Mouse (Mus musculus) hindbrain, embryonic 13.5 days (tissue): ENCODE results near the gene Stx12. TPM values are rescaled to one million over a fixed set of nuclear protein-coding genes. Genes with fewer than 3 reads are reported as not detected.

ENCODE experiments used
- ATAC-seq: fragments of 200-750 bp; cut with Nextera tagmentation; 2 replicates; pipeline ENCODE4 v1.8.0; 2017; ENCODE audit warnings: moderate TSS enrichment; ENCODE audit not compliant: low FRiP score
- H3K27ac ChIP-seq: fragments of 300-500 bp; sonication (generic); 2 replicates; pipeline ENCODE4 v1.5.1; 2015; ENCODE audit warnings: inconsistent platforms, mild to moderate bottlenecking, moderate library complexity
- H3K27me3 ChIP-seq: fragments of 300-500 bp; sonication (generic); 2 replicates; pipeline ENCODE4 v1.6.1; 2015; ENCODE audit warnings: mild to moderate bottlenecking, inconsistent platforms
- H3K36me3 ChIP-seq: fragments of 300-500 bp; sonication (generic); 2 replicates; pipeline ENCODE4 v1.6.1; 2015; ENCODE audit warnings: mild to moderate bottlenecking, inconsistent platforms
- H3K4me1 ChIP-seq: fragments of 300-500 bp; sonication (generic); replicated peaks from 2 replicates; pipeline ENCODE4 v1.6.1; 2015; ENCODE audit warnings: inconsistent platforms
- H3K4me2 ChIP-seq: fragments of 300-500 bp; sonication (generic); 2 replicates; pipeline ENCODE4 v1.6.1; 2015; ENCODE audit warnings: inconsistent platforms, mild to moderate bottlenecking, moderate library complexity
- H3K4me3 ChIP-seq: fragments of 300-500 bp; sonication (generic); 2 replicates; pipeline ENCODE4 v1.5.1; 2015; ENCODE audit warnings: mild to moderate bottlenecking, inconsistent platforms
- H3K9ac ChIP-seq: fragments of 300-500 bp; sonication (generic); 2 replicates; pipeline ENCODE4 v1.6.1; 2015; ENCODE audit warnings: mild to moderate bottlenecking, inconsistent platforms
- H3K9me3 ChIP-seq: fragments of 300-500 bp; sonication (generic); 2 replicates; pipeline ENCODE4 v1.6.1; 2016; ENCODE audit warnings: inconsistent platforms
- WGBS: fragments of 180-500 bp; shearing (Covaris S2); methylation state at CpG from one replicate; pipeline ENCODE4 v1.1.7; 2015; 5-methylcytosine and 5-hydroxymethylcytosine counted together
- polyA plus RNA-seq: library from polyadenylated mRNA; unstranded; fragments of >200 nt; fragmentation: Nextera tagmentation; extraction: Ambion mirVana; gene quantifications from 2 replicates; pipeline ENCODE4 v1.2.1, GENCODE M21; 2015

Gene Stx12
- polyA plus RNA-seq, 1 experiment from 2014 or later, result 141 TPM

DNA sequence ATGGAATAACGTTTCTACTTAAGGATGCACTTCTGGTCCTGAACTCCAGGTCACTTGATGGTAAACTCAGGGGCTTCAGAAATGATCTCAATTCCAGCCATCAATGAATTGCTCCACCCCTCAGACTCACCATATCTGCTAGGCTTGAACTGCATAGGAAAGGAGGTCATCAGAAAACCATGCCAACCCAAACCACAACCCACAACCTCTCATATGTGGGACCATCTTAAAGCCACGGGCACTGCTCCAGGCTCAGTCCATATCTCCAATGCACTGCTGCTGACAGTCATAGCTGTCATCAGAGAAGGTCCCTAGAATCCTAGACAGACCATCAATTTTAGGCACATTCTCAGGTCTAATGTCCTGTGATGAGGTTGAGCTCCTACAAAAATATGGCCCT lies 19.8 kb upstream of the Stx12 start:
- H3K4me1 ChIP-seq, result no peaks in the 10 kb centered on the region
- H3K36me3 ChIP-seq, result peaks cover 82% of the 10 kb centered on the region
- H3K4me2 ChIP-seq, result no peak overlapping the region
- ATAC-seq, result no peak
- H3K27ac ChIP-seq, result no peak overlapping the region
- no peaks in the 10 kb centered on the region for H3K27me3 ChIP-seq
- H3K9me3 ChIP-seq, result no peaks in the 10 kb centered on the region
- WGBS, result 87% methylated on average over 2 of the region's 2 CpGs
- H3K9ac ChIP-seq, result no peak overlapping the region
- no peak overlapping the region for H3K4me3 ChIP-seq

DNA sequence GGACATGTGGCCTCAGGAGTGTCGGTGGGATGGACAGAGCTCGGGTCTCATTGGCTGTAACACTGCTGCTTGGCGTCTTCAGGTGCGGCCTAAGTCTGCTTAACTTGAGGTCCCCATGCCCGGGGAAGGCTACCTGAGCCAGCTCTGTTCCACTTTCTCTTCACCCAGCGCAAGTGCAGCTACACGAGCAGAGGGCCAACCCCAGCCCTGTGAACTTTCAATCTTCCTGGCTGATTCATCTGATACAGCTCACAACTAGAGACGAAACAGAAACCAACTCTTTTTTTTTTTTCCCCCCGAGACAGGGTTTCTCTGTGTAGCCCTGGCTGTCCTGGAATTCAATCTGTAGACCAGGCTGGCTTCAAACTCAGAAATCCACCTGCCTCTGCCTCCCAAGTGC lies 13.9 kb upstream of the Stx12 start:
- H3K27ac ChIP-seq, result no peak overlapping the region
- WGBS, result 92% methylated on average over 9 of the region's 9 CpGs
- ATAC-seq, result no peak

DNA sequence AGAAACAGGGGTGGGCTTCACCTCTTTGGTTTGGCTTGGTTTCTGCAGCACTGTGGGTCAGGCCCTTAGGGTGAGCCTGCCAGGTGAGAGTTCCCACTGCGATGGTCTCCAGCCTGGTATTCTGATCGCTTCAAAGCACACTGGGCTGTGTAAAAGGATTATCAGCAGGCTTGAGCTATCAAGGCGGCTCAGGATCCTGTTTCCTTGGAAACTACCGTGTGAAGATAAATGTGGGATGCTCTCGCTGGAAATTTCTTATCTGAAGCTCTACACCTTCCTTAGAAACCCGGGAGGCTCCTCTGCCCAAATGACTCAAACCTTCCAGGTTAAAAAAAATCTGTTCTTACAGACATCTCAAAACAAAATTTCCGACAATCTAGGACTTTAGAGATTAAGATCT lies 10.1 kb upstream of the Stx12 start:
- Histone ChIP-seq H3K4me1 (no peaks in the 10 kb centered on the region), H3K4me3 (no peak overlapping the region), H3K9me3 (no peaks in the 10 kb centered on the region), H3K27ac (no peak overlapping the region), H3K27me3 (no peaks in the 10 kb centered on the region), H3K36me3 (no peaks in the 10 kb centered on the region), H3K4me2 (no peak overlapping the region), H3K9ac (no peak overlapping the region)
- ATAC-seq, result no peak
- WGBS, result 31% methylated on average over 7 of the region's 7 CpGs

More for the DNA sequence above, 13.9 kb upstream of the Stx12 start:
- no peak overlapping the region for H3K9ac ChIP-seq
- peaks cover 33% of the 10 kb centered on the region for H3K36me3 ChIP-seq
- no peaks in the 10 kb centered on the region for H3K27me3 ChIP-seq
- H3K4me3 ChIP-seq, result no peak overlapping the region
- H3K4me1 ChIP-seq, result no peaks in the 10 kb centered on the region
- no peaks in the 10 kb centered on the region for H3K9me3 ChIP-seq
- H3K4me2 ChIP-seq, result no peak overlapping the region

DNA sequence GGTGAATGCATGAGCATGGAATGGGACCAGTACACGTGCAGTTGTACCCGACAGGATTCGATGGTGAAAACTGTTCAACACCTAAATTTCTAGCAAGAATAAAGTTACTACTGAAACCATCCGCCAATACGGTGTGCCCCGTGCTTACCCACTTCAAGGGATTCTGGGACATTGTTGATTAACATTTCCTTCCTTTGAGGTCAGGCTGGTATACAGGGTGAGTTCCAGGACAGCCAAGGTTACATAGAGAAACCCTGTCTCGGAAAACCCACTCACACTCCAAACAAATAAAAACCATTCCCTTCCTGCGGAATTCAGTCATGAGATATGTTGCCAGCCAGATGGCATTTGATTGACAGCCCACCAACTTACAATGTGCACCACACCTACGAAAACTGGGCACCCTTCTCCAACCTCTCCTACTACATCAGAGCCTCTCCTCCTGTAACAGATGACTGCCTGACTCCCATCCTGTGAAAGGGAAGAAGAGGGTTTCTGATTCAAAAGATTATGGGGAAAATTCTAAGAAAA lies 600 bp upstream of the Stx12 start:
- peak; percentile 22; the same call in 1 of the 2 replicates for ATAC-seq
- 14% methylated on average over 9 of the region's 9 CpGs for WGBS
- peaks cover 6% of the 10 kb centered on the region for H3K36me3 ChIP-seq
- H3K27ac ChIP-seq, result peak overlapping the region; percentile 87
- H3K27me3 ChIP-seq, result no peaks in the 10 kb centered on the region
- peaks cover 35% of the 10 kb centered on the region for H3K4me1 ChIP-seq
- peak overlapping the region; percentile 96 for H3K9ac ChIP-seq
- peak overlapping the region; percentile 98 for H3K4me3 ChIP-seq
- H3K9me3 ChIP-seq, result no peaks in the 10 kb centered on the region
- peak overlapping the region; percentile 85 for H3K4me2 ChIP-seq

DNA sequence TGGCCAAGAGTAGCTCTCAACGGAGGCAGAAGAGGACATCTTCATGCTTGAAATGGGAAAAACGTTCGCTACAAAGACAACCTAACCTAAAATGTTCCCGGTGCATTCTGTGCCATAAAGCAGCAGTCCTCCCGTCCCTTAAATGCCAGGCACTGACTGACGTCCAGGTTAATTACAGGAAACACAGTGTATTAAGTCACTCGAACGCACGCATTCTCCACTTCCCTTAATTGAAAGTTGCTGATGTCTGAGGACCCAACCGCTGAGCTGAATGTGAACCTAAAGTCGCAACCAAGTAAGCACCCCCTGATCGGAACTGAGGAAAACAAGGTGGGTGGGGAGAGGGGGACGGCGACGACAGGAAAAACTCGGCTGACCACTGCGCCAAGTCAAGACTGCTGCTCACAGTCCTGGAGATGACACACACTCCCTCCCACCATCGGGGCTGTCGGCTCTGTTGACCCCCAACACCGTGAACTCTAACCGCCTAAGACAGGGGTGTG lies 697 bp downstream of the Stx12 start:
- H3K4me3 ChIP-seq, result peak overlapping the region; percentile 98
- WGBS, result 4% methylated on average over 21 of the region's 21 CpGs
- H3K9ac ChIP-seq, result peak overlapping the region; percentile 96
- peak overlapping the region; percentile 87 for H3K27ac ChIP-seq
- H3K27me3 ChIP-seq, result no peaks in the 10 kb centered on the region
- peak overlapping the region; percentile 85 for H3K4me2 ChIP-seq
- no peaks in the 10 kb centered on the region for H3K9me3 ChIP-seq
- peaks cover 35% of the 10 kb centered on the region for H3K4me1 ChIP-seq
- no peak for ATAC-seq
- H3K36me3 ChIP-seq, result peaks cover 11% of the 10 kb centered on the region

DNA sequence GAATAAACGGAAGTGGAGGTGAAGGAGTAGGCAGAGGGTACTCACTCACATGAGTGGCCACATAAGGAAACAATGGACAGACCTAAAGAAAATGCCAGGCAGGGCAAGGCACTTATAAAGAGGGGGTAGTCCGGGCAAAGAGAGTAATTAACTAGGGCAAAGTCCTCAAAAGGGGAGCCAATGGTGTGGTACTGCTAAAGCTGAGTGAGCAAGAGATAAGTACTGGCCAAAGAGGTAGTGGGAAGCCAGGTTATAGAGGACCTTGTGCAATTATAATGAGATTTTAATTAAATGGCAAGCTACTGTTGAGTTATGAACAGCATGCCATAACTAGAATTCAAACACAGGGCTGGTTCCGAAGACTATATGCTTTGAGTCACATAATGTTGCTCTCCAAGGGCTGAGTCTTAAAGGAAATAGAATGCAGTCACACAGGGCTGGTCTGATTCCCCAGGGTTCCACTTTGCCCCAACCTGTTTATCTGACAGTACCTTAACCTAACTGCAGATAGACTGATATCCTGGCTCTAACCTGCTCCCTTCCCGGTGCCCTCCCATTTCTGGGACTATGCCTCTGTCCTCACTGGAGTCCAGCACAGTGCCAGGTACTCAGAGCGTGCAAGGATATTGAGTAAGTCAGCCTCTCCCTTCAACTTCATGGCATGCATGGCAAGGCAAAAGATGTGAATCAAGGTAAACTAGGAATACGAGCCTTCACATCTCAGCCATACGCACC lies 9.8 kb downstream of the Stx12 start:
- no peak overlapping the region for H3K4me2 ChIP-seq
- 94% methylated on average over 7 of the region's 7 CpGs for WGBS
- H3K9me3 ChIP-seq, result no peaks in the 10 kb centered on the region
- H3K9ac ChIP-seq, result no peak overlapping the region
- H3K4me1 ChIP-seq, result no peaks in the 10 kb centered on the region
- no peak overlapping the region for H3K4me3 ChIP-seq
- H3K36me3 ChIP-seq, result peaks cover 25% of the 10 kb centered on the region
- H3K27me3 ChIP-seq, result no peaks in the 10 kb centered on the region
- ATAC-seq, result no peak
- H3K27ac ChIP-seq, result no peak overlapping the region

DNA sequence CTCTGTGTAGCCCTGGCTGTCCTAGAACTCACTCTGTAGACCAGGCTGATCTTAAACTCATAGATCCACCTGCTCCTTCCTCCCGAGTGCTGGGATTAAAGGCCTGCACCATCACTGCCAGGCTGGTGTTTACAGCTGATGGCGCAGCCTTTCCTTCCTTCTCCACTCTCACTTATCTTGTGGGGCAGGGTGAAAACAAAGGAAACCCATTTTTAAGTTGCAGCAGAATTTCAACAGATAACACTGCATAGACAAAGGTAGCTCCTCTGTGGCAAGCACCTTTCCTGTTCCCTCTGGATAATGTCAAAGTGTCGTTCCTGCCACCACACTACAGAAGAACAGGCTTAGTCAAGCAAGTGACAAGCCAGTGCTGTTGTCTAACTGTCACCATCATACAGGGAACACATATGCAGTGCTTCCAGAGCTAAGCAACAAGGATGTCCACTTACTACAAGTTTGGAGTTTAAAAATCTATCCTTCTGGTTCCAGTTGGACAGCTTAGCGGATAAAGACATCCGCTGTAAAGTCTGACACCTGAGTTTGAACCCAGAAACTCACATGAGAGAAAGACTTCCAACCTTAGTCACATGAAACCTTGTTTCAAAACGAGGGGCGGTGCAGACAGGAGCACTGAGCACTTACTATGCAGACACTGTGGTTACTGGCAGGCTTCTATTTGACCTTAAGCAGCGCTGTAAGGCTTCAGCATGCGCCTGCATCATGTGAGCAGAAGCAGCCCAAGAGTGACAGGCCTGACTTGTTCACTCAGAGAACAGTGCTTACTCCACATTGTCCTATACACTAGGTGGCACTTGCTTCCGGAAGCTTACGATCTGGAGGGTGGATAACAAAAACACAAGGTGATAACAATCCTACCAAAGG lies 10.6 kb downstream of the Stx12 start:
- H3K4me1 ChIP-seq, result no peaks in the 10 kb centered on the region
- H3K27me3 ChIP-seq, result no peaks in the 10 kb centered on the region
- no peak for ATAC-seq
- peaks cover 31% of the 10 kb centered on the region for H3K36me3 ChIP-seq
- no peak overlapping the region for H3K9ac ChIP-seq
- H3K4me3 ChIP-seq, result no peak overlapping the region
- 93% methylated on average over 11 of the region's 11 CpGs for WGBS
- H3K4me2 ChIP-seq, result no peak overlapping the region
- no peak overlapping the region for H3K27ac ChIP-seq
- no peaks in the 10 kb centered on the region for H3K9me3 ChIP-seq

DNA sequence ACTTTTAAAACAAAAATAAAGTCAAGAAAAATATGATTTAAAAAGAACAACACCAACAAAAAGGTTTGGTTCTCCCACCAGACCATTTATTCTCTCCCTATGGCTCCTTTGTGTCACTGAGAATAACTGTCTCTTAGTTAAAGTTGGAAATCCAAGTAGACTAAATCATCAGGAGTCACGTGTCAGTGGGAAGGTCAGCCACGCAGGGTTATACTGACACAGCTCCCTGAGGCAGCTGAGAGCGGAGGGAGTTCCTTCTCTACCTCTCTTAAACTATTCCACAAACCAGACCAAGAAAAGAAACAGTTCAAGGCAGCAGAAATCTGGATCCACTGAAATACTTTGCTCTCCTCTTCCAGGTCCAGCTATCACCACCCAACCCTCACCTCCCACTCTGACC lies 13.2 kb downstream of the Stx12 start:
- Histone ChIP-seq H3K9ac (no peak overlapping the region), H3K4me2 (no peak overlapping the region), H3K27me3 (no peaks in the 10 kb centered on the region), H3K4me1 (no peaks in the 10 kb centered on the region), H3K4me3 (no peak overlapping the region), H3K27ac (no peak overlapping the region), H3K36me3 (peaks cover 54% of the 10 kb centered on the region), H3K9me3 (no peaks in the 10 kb centered on the region)
- 97% methylated on average over 3 of the region's 3 CpGs for WGBS
- ATAC-seq, result no peak

DNA sequence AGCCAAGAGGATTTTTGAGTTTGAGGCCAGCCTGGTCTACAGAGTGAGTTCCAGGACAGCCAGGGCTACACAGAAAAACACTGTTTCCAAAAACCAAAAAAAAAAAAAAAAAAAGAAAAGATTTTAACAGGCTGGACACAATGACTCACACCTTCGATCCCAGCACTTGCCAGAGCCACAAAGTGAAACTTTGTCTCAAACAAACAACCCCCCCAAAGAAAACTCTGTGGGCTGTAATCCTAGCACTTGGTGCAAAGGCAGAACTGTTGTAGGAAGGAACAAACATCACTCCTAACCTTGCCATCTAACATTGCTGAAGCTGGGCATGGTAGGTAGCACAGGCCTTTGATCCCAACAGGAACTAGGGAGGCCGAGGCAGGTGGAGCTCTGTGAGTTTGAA lies 19.5 kb downstream of the Stx12 start:
- no peak for ATAC-seq
- no peak overlapping the region for H3K4me2 ChIP-seq
- no peaks in the 10 kb centered on the region for H3K9me3 ChIP-seq
- no peaks in the 10 kb centered on the region for H3K27me3 ChIP-seq
- H3K4me1 ChIP-seq, result no peaks in the 10 kb centered on the region
- H3K36me3 ChIP-seq, result peaks cover 85% of the 10 kb centered on the region
- H3K9ac ChIP-seq, result no peak overlapping the region
- 95% methylated on average over 2 of the region's 2 CpGs for WGBS
- no peak overlapping the region for H3K4me3 ChIP-seq
- H3K27ac ChIP-seq, result no peak overlapping the region

DNA sequence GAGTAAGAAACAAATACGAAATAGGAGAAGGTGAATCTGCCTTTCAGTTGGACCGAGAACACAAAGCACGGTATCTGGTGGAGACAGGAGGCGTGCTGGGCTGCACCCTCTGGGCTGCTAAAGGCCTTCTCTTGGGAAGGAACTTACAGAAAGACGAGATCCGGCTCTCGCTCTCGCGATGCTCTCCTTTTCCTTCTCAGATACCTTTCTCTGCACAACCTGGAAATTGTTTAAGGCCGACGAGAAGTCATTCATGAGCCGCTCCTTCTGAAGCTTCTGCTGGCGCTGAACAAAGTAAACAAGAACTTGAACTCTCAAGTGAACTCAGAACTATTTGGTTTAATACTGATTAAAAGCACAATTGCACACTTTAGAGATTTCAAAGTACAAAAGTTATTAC lies 21.3 kb downstream of the Stx12 start:
- no peak overlapping the region for H3K27ac ChIP-seq
- ATAC-seq, result no peak
- no peaks in the 10 kb centered on the region for H3K4me1 ChIP-seq
- H3K36me3 ChIP-seq, result peaks cover 83% of the 10 kb centered on the region
- H3K27me3 ChIP-seq, result no peaks in the 10 kb centered on the region
- H3K4me2 ChIP-seq, result no peak overlapping the region
- 94% methylated on average over 13 of the region's 13 CpGs for WGBS
- H3K9me3 ChIP-seq, result no peaks in the 10 kb centered on the region
- H3K9ac ChIP-seq, result no peak overlapping the region
- H3K4me3 ChIP-seq, result no peak overlapping the region

DNA sequence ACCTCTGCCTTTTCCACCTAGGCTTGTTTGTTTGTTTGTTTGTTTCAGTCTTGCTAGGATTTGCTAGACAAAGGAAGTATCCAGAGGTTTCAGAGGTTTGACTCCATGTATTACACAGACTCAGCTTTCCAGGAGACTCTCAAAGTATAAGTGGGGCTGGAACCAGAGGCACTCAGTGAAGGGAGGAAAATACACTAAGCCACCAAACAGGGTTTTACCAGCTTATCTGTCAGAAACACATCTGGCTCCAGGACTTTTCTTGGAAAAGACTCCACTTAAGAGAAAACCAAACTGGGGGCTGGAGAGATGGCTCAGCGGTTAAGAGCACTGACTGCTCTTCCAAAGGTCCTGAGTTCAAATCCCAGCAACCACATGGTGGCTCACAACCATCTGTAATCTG lies 23.4 kb downstream of the Stx12 start:
- H3K9me3 ChIP-seq, result no peaks in the 10 kb centered on the region
- peaks cover 83% of the 10 kb centered on the region for H3K36me3 ChIP-seq

DNA sequence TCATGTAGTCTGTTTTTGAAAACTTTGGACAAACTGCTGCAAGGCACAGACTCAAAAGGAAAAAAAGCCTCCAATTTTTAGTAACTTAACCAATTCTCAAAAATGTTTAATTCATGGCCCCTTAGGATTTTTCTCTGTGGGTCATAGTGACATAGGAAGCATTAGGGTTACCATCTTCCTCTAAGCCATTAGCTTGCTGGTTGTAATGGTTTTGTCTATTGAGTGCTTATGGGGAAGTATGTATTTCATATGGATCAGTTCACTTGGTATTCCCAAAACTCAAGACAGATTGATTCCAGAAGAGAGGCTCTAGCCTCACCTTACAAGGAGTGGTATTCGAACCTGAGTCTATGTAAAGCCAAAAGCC lies 40.6 kb downstream of the Stx12 start:
- no peak for ATAC-seq
- WGBS, result 95% methylated on average over 1 of the region's 1 CpGs

More for the DNA sequence above, 23.4 kb downstream of the Stx12 start:
- no peak for ATAC-seq
- H3K27ac ChIP-seq, result no peak overlapping the region
- no peak overlapping the region for H3K4me3 ChIP-seq
- H3K4me2 ChIP-seq, result no peak overlapping the region
- WGBS, result 86% methylated on average over 1 of the region's 1 CpGs
- no peak overlapping the region for H3K9ac ChIP-seq
- no peaks in the 10 kb centered on the region for H3K27me3 ChIP-seq
- no peaks in the 10 kb centered on the region for H3K4me1 ChIP-seq

More for the DNA sequence above, 40.6 kb downstream of the Stx12 start:
- Histone ChIP-seq H3K9me3 (no peaks in the 10 kb centered on the region), H3K27me3 (no peaks in the 10 kb centered on the region), H3K4me1 (peaks cover 17% of the 10 kb centered on the region), H3K27ac (peak overlapping the region; percentile 87), H3K4me2 (peak overlapping the region; percentile 77), H3K4me3 (peak overlapping the region; percentile 93), H3K36me3 (peaks cover 31% of the 10 kb centered on the region), H3K9ac (peak overlapping the region; percentile 94)
